Mouse (Mus musculus): ENCODE results near the gene Sbk1.

The Sbk1 gene

DNA sequence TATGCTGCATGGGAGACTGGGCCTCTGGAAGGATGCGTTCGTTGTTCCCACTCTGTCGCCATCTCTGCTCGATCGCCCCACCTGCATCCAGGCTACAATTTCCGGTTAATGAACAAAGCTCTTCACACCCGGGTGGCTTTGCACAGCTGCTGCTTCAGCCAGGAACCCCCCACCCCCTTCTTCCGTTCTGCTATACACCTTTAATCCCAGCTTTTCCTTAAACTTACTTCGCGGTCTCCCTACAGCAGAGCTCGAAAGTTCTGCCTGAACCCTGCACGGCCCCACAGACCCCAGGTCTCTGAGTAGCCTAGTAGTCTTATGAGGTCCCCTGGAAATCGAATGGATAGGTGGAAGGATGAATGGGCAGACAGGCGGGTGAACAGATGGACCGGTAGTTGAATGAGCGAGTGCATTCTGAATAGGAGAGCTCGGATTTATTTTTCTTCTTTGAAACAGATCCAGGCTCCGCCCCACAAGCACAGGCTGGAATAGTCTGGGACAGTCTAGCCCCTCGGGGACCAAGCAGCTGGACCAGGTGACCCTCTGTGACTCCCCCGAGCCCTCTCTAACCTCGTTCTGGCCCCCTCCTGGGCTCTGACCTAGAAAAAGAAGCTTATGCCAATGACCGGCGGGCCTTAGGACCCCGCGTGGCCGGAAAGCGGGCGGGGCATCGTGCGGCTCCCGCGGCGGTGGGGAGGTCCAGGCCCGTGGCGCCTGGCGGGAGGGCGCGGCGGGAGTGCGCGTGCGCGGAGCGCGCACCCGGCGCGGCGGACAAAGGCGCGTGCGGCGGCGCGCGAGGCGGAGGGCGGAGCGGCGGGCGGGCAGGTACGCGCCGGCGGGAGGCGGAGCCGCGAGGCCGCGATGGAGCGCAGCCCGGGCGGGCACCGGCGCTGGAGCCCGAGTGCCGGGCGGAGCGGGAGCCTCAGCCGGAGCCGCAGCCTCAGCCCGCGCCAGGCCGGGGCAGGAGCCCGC, at the start of gene Sbk1:
Gene Sbk1 (plus strand): TSS at position 908 of the 972 bp plus-strand sequence.
- DNase-seq, result peak; percentile 96

- DNase-seq, result no peak
Measured at GRCm38 (mm10) chr7:126222753-126223152, 49.7 kb upstream of the Sbk1 start.

- no peak for DNase-seq
Measured at GRCm38 (mm10) chr7:126226136-126226535, 46.3 kb upstream of the Sbk1 start.

DNA sequence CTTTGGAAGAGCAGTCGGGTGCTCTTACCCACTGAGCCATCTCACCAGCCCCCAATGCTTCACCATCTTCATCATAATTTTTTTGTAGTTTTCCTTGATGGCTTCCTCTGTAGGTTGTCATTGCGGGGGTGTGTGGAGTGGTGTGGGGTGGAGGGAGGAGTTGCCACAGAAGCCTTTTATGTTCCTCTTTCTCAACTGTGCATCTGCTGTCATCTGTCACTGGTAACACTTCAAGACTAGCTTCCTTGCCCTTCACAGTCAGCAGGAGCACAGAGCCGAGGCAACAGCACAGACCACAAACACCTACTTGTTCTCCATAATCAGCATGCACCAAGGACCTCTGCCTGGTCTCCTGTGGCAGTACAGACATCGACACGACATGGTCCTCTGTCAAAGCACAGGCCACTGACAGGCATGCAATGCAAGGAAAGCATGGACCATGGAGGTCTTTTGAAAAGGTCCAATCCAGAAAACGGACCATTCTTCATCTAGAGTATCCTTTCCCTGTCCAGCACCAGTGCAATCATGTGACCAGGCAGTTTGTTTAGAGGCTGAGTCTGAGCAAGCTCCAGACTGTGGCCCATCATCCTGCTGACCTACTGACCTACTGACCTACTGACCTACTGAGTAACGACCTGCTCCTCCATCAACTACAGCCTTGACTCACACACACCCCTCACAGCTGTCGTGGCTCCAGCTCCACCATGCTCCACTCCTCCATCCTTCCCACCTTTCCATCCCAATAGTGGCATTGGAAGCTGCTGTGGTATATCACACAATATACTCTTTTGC, 41.9 kb upstream of the Sbk1 start:
- DNase-seq, result no peak

DNA sequence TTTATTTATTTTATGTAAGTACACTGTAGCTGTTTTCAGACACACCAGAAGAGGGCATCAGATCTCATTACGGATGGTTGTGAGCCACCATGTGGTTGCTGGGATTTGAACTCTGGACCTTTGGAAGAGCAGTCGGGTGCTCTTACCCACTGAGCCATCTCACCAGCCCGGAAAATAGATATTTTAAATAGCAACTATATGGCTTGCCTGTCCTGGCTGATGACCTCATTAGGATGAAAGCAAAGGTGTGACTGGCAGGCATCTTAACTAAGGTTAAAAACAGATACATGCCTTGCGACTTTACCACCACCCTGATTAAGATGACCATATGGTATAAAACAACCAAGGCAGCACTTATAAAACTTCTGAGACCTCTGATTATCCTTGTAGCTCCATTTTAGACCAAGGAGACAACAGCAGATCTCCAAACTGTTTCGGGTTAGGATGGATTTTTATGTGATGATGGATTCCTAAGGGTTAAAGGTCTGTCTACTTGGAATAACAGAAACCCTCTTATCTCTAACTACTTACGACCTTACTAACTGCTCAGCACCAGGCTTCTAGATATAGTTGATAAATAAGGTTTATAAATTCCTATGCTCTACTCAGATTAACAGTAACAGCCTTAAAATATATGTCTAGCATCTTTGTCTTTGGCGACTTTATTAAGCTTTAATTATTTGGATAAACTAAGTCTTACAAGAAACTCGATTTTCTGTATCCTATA, 39.9 kb upstream of the Sbk1 start:
- no peak for DNase-seq

- no peak for DNase-seq
Measured at GRCm38 (mm10) chr7:126234611-126235010, 37.8 kb upstream of the Sbk1 start.

DNA sequence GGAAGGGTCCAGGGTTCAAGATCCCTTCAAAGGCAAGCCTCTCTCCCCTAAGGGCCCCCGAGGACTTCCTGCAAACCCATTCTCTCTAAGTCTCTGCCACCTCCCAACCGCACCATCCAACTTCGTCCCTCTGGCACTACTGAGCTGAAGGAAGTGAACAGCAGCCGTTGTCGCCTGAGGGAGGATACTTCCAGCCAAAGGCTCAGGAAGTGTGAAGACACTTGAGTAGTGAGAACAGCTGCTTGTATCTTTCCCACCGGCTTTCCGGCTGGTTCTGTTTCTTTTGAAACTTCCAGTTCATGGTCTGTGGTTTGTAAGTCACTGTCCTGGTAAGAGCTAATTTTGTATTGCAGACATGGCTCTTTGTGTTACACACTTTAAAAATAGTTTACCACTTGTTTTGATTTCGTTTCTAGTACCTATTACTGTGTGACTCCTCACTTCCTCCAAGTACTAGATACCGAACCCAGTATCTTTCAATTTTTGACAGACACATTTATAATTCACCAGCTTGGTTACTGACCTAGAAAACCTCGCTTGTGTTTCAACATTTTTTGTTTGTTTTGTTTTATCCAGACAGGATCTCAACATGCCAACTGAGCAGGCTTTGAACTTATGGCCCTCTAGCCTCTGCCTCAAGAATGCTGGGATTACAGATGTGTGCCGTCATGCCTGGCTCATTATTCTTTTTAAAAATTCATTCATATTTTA, 36.2 kb upstream of the Sbk1 start:
- DNase-seq, result no peak

GRCm38 (mm10) chr7:126236794-126237192, 35.6 kb upstream of the Sbk1 start:
- DNase-seq, result no peak

DNA sequence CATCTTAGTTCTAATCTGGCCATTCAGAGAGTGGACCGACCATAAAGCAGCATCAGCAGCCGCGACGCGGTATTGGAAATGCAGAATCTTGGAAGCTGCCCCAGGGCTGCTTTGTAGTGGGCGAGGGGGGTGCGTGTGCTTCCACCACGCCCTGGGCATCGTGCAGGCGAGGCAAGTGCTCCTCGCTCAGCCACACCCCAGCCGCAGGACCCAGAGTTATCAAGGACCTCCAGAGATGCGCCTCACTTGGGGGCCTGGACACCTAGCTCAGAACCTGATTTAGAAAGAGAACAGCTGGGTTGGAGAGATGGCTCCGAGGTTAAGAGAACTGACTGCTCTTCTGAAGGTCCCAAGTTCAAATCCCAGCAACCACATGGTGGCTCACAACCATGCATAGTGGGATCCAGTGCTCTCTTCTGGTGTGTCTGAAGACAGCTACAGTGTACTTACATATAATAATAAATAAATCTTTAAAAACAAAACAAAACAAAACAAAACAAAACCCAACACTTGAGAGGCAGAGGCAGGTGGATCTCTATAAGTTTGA, 31.5 kb upstream of the Sbk1 start:
- no peak for DNase-seq

DNA sequence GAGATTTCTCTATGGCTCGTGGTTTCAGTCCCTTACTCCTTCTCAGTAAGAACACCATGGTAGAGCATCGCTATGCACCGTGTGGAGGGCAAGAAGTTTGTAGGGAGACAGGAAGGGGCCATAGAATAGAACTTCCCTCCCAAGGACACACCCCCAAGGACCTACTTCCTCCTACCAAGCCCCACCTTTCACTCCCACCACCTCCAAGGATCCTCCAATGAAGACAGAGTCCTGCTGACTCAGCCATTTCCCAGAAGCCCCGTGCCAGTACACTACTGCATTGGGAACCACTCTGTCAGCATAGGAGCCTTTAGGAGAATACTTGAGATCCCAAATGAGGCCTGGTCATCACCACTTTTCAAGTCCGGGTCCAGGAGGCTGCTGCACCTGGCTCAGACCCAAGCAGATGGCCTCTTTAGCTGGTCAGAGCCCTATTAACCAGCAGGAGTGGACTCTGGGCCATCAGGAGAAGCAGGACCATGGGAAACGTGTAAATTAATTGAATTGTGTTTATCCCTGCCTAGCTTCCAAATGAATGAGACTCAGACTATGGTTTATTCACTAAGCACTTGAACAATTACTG, 28.2 kb upstream of the Sbk1 start:
- DNase-seq, result peak; percentile 60

DNA sequence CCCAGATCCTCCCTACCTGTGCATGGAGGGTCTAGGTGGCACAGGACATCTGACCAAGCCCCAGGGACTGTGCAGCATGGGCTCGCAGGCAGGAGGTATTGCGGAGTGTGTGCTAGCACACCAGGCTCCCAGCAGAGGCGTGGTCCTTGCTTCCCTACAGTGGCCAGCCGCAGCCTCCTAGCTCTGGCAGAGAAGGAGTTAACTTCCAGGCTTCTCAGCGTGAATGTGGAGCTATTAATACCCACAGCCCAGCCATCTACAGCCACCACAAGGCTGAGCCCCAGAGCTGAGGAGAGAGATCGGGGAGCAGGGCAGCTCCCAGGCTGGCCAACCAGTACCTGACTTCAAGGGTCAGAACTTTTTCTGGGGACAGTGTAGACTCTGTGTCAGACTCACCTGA, 24.3 kb upstream of the Sbk1 start:
- DNase-seq, result peak; percentile 80

- peak; percentile 62 for DNase-seq
Measured at GRCm38 (mm10) chr7:126248641-126249141, 23.7 kb upstream of the Sbk1 start.

DNA sequence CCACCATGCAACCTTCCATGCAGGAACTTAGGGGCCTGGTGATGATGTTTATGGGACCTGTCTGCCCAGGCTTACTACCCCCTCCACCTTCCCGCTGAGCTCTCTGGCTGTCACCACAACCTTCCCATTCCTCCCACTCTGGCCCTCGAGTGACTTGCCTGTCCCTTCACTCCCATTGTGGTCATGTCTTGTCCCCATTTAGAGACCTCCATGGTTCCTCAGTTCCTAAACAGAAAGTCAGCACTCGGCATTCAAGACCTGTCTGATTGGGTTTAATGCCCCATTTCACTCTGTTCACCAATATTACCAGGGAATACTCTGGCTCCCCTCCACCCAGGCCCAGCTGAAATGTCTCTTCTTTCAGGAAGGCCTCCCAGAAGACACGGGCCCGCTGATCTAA, 23.3 kb upstream of the Sbk1 start:
- DNase-seq, result peak; percentile 55

- peak; percentile 81 for DNase-seq
Measured at GRCm38 (mm10) chr7:126249986-126250385, 22.4 kb upstream of the Sbk1 start.

GRCm38 (mm10) chr7:126250481-126250880, 21.9 kb upstream of the Sbk1 start:
- peak; percentile 93 for DNase-seq

GRCm38 (mm10) chr7:126251698-126252097, 20.7 kb upstream of the Sbk1 start:
- peak; percentile 95 for DNase-seq

GRCm38 (mm10) chr7:126252230-126252629, 20.2 kb upstream of the Sbk1 start:
- no peak for DNase-seq

DNA sequence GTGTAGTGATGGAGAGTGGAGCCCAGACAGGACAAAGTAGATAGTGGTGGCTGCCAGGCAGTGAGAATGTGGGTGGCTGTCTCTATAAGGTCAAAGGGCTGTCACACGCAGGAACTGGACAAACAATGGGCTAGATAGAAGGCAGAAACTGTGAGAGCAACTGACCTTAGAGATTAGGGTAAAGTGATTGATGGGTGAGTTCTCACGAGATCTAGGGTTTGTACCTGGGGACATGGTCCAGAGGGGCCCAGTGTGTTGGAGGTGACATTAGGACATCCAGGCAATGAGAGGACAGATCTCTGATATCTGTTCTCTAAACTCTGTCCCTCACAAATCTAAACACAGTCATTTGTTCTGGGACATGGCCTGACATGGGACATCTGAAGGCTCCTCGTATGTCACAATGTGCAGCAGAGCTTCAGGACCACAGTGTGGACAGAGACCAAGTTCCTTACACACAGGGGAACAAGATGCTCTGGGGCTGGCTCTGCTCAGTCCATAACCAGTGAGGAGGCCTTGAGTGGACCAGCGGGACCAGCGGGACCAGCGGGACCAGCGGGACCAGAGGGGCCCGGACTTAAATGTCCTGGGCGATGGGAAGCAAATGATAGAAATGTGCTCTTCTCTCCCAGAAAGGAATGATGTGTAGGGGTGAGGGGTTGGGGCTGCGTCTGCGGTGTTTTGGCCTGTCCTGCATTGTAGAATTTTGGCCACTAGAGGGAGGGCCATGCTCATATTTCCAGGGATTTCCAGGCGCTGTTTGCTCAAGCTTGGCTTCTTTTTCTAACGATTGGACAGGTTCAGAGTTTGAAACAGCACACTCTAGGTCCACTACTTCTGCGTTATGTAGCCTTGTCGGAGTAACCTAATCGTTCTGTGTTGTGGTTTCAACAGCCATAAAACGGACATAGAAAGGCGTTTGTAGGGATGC, 11.9 kb upstream of the Sbk1 start:
- peak; percentile 87 for DNase-seq

DNA sequence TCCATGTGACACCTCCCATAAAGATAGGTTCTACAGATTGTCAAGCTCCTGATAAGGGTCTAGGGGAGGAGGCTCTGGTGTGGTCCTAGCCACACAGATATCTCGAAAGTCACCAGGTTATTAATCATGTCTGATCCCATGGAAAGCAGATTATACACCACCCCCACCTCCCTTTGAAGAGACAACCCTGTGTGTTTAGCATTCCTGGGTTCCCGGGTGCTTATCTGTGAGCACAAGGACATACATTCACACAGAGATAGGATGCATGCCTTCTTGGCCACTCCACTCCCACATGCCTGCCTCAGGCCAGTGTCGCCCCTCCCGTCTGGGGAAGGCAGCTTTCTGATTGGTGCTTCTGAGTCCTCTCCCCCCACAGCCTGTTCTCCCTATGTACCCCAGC, 10.6 kb upstream of the Sbk1 start:
- DNase-seq, result no peak

- DNase-seq, result no peak
Measured at GRCm38 (mm10) chr7:126263964-126264363, 8.5 kb upstream of the Sbk1 start.

All from cerebellum, adult 9-10 months (tissue).